Mouse (Mus musculus) small intestine, adult 2 months (tissue): ENCODE results near the gene Tut4. TPM values are rescaled to one million over a fixed set of nuclear protein-coding genes. Genes with fewer than 3 reads are reported as not detected.

ENCODE experiments used
- H3K27ac ChIP-seq: fragments of 200-500 bp; 2 replicates; pipeline ENCODE4 v1.5.1; 2012; ENCODE audit warnings: low read depth, low read length, control low read depth, inconsistent platforms; ENCODE audit not compliant: insufficient read depth
- H3K27me3 ChIP-seq: fragments of 200-500 bp; 2 replicates; pipeline ENCODE4 v1.6.1; 2012; ENCODE audit warnings: mild to moderate bottlenecking, moderate library complexity, low read length, inconsistent platforms; ENCODE audit not compliant: control insufficient read depth, insufficient read depth
- H3K36me3 ChIP-seq: fragments of 200-500 bp; 2 replicates; pipeline ENCODE4 v1.6.1; 2012; ENCODE audit warnings: mild to moderate bottlenecking, low read length, control low read depth, inconsistent platforms; ENCODE audit not compliant: control insufficient read depth, insufficient read depth
- H3K4me1 ChIP-seq: fragments of 200-500 bp; 2 replicates; pipeline ENCODE4 v1.6.1; 2012; ENCODE audit warnings: low read length, inconsistent platforms, mixed read lengths; ENCODE audit not compliant: control insufficient read depth, insufficient read depth, insufficient read length
- H3K4me3 ChIP-seq: fragments of 200-500 bp; 2 replicates; pipeline ENCODE4 v1.5.1; 2012; ENCODE audit warnings: low read depth, mild to moderate bottlenecking, control low read depth, inconsistent platforms, low read length, moderate library complexity
- CTCF ChIP-seq: fragments of 200-500 bp; IDR thresholded peaks from 2 replicates; pipeline ENCODE4 v1.5.1; 2012; ENCODE audit warnings: low read depth, mild to moderate bottlenecking, control low read depth, inconsistent platforms, low read length, moderate library complexity, mixed read lengths; ENCODE audit not compliant: insufficient replicate concordance, insufficient read length; ENCODE audit errors: extremely low read depth
- POLR2A ChIP-seq: fragments of 200-500 bp; IDR thresholded peaks from 2 replicates; pipeline ENCODE4 v1.6.1; 2012; ENCODE audit warnings: low read depth, mild to moderate bottlenecking, control low read depth, inconsistent platforms, low read length, moderate library complexity
- WGBS: fragments of 180-500 bp; shearing (Covaris S2); methylation state at CpG from one replicate; pipeline ENCODE4 v1.1.7; 2018; 5-methylcytosine and 5-hydroxymethylcytosine counted together
- polyA plus RNA-seq: library from polyadenylated mRNA; depleted of rRNA; stranded (reverse); fragments of >200 nt; gene quantifications from 2 replicates; pipeline ENCODE4 v1.2.3, GENCODE M21; 2012

The Tut4 gene
- polyA plus RNA-seq, 1 experiment: 21.1 TPM

GRCm38 (mm10) chr4:108503023-108503422, 43.8 kb downstream of the Tut4 start:
- 87% methylated on average over 2 of the region's 2 CpGs for WGBS
- H3K4me3 ChIP-seq: no peak overlapping the region
- H3K27ac ChIP-seq: no peak overlapping the region

GRCm38 (mm10) chr4:108539701-108540100, 80.5 kb downstream of the Tut4 start:
- WGBS: 88% methylated on average over 2 of the region's 2 CpGs
- H3K4me3 ChIP-seq: no peak overlapping the region
- peaks cover 8% of the 10 kb centered on the region for H3K36me3 ChIP-seq
- H3K27me3 ChIP-seq: no peaks in the 10 kb centered on the region
- H3K4me1 ChIP-seq: no peaks in the 10 kb centered on the region
- no peak overlapping the region for H3K27ac ChIP-seq
- no peak for TF ChIP-seq CTCF
- TF ChIP-seq POLR2A: no peak

More at GRCm38 (mm10) chr4:108503023-108503422, 43.8 kb downstream of the Tut4 start:
- H3K36me3 ChIP-seq: peaks cover 11% of the 10 kb centered on the region; the same call in 1 of the 2 replicates
- H3K27me3 ChIP-seq: no peaks in the 10 kb centered on the region
- no peaks in the 10 kb centered on the region for H3K4me1 ChIP-seq
- no peak for TF ChIP-seq POLR2A
- TF ChIP-seq CTCF: no peak

GRCm38 (mm10) chr4:108565026-108565425, 105.8 kb downstream of the Tut4 start:
- Histone ChIP-seq H3K4me3 (no peak overlapping the region), H3K36me3 (peaks cover 57% of the 10 kb centered on the region), H3K27me3 (no peaks in the 10 kb centered on the region), H3K27ac (no peak overlapping the region), H3K4me1 (no peaks in the 10 kb centered on the region)
- WGBS: 89% methylated on average over 1 of the region's 1 CpGs
- no peak for TF ChIP-seq POLR2A
- no peak for TF ChIP-seq CTCF

GRCm38 (mm10) chr4:108572644-108573043, 113.4 kb downstream of the Tut4 start:
- TF ChIP-seq POLR2A (no peak), CTCF (no peak)
- Histone ChIP-seq H3K4me1 (no peaks in the 10 kb centered on the region), H3K4me3 (no peak overlapping the region), H3K36me3 (peaks cover 42% of the 10 kb centered on the region), H3K27ac (no peak overlapping the region), H3K27me3 (no peaks in the 10 kb centered on the region)
- WGBS: 82% methylated on average over 3 of the region's 3 CpGs

DNA sequence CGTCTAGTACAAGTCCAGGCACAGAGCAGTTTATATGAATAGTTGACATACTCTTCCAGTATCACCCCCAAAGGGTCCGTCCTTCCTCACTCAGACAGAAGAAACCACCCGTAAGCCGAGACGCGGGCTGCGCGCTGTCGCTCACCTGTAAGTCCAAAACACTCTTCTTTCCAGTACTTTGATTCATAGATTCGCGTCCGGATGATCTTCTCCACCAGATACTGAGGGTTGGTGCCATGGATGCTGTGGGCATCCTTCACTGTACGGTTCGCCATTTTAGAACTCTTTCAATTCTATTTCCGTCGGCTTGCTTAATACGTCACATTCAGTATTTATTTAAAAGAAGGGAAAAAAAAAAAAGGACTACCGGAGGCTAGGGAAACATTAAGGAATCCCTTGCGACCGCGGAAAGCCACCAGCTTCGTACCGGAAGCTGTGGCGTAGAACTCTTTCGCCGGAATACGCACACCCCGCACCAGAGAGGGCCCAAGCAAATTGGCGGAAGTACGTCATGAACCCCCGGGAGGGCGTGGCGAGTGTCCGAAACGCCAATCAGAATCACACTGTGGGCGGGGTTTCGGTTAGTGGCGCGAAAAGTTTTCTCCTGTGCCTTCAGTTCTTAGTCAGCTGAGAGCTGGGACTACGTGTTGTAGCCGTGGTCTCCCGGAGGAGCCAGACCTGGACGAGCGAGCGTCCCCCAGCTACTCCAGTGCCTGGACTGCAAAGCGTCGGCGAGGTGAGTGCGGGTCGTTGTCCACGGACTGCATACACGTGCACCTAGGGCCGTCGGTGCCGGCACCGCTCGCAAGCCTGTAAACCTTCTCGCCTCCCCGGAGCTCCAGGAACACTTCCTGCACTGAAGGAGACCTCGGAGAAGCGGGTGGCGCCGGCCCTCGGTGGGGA, 119.9 kb downstream of the Tut4 start, which contains the start of the genes Prpf38a and Orc1:
TSS of gene Prpf38a (minus strand) at position 497 of the 903 bp plus-strand sequence.
TSS of gene Orc1 (plus strand) at position 584 of the 903 bp plus-strand sequence.
- TF ChIP-seq POLR2A: peak; percentile 43; the same call in 1 of the 2 replicates
- no peak for TF ChIP-seq CTCF
- Histone ChIP-seq H3K36me3 (peaks cover 10% of the 10 kb centered on the region), H3K27me3 (no peaks in the 10 kb centered on the region), H3K4me1 (no peaks in the 10 kb centered on the region), H3K4me3 (peak within 1 kb of the TSS; percentile 86), H3K27ac (peak within 1 kb of the TSS; percentile 37)
- under 1% methylated on average over 64 of the region's 64 CpGs for WGBS

- Histone ChIP-seq H3K36me3 (peaks cover 6% of the 10 kb centered on the region), H3K4me3 (peak overlapping the region; percentile 86), H3K4me1 (no peaks in the 10 kb centered on the region), H3K27ac (no peak overlapping the region), H3K27me3 (no peaks in the 10 kb centered on the region)
- under 1% methylated on average over 16 of the region's 16 CpGs for WGBS
- TF ChIP-seq CTCF: no peak
- TF ChIP-seq POLR2A: no peak
Observed at GRCm38 (mm10) chr4:108579743-108580411, 120.7 kb downstream of the Tut4 start.

- Histone ChIP-seq H3K4me1 (peaks cover 2% of the 10 kb centered on the region; the same call in 1 of the 2 replicates), H3K36me3 (no peaks in the 10 kb centered on the region), H3K4me3 (no peak overlapping the region), H3K27me3 (no peaks in the 10 kb centered on the region), H3K27ac (no peak overlapping the region)
- WGBS: 92% methylated on average over 2 of the region's 2 CpGs
- TF ChIP-seq CTCF (no peak), POLR2A (no peak)
Observed at GRCm38 (mm10) chr4:108593376-108593775, 134.2 kb downstream of the Tut4 start.
